Mouse (Mus musculus) myocyte (in vitro differentiated cells): Measurements from ENCODE around the gene Synpo2. TPM values are rescaled to one million over a fixed set of nuclear protein-coding genes. Genes with fewer than 3 reads are reported as not detected.

Experiments used
- H3K27me3 ChIP-seq: one replicate; pipeline ENCODE4 v1.6.1; 2011; ENCODE audit not compliant: control insufficient read depth, insufficient read depth, insufficient read length
- H3K36me3 ChIP-seq: one replicate; pipeline ENCODE4 v1.6.1; 2011; ENCODE audit not compliant: control insufficient read depth, insufficient read depth
- H3K4me2 ChIP-seq: one replicate; pipeline ENCODE4 v1.6.1; 2011; ENCODE audit warnings: low read depth, control low read depth
- H3K4me3 ChIP-seq: one replicate; pipeline ENCODE4 v1.5.1; 2011; ENCODE audit warnings: mild to moderate bottlenecking, control low read depth, moderate library complexity
- H3K79me2 ChIP-seq: one replicate; pipeline ENCODE4 v1.6.1; 2011; ENCODE audit not compliant: control insufficient read depth, insufficient read depth
- H3ac ChIP-seq: one replicate; pipeline ENCODE4 v1.6.1; 2011; ENCODE audit not compliant: control insufficient read depth, insufficient read length
- CEBPB ChIP-seq: IDR thresholded peaks from 2 replicates; pipeline ENCODE4 v1.6.1; 2011; ENCODE audit warnings: mild to moderate bottlenecking, moderate library complexity; ENCODE audit not compliant: poor library complexity, insufficient read depth, severe bottlenecking
- E2F4 ChIP-seq: IDR thresholded peaks from one replicate; pipeline ENCODE4 v1.6.1; 2011; ENCODE audit warnings: mild to moderate bottlenecking, control low read depth, moderate library complexity; ENCODE audit not compliant: insufficient read depth
- MAX ChIP-seq: IDR thresholded peaks from one replicate; pipeline ENCODE4 v1.6.1; 2011; ENCODE audit warnings: low read depth, mild to moderate bottlenecking, control low read depth
- MYOD1 ChIP-seq, 3 experiments: IDR thresholded peaks; one replicate each; pipeline ENCODE4 v1.6.1; 2011; ENCODE audit warnings: control low read depth in 2 of 3, low read depth in 2 of 3, mild to moderate bottlenecking in 2 of 3, moderate library complexity in 1 of 3; ENCODE audit not compliant: insufficient read length in 2 of 3, control insufficient read depth in 1 of 3
- MYOG ChIP-seq, 3 experiments: IDR thresholded peaks; one replicate each; pipeline ENCODE4 v1.6.1; 2011; ENCODE audit warnings: control low read depth in 2 of 3, low read depth in 2 of 3, mild to moderate bottlenecking in 2 of 3; ENCODE audit not compliant: insufficient read length in 2 of 3, control insufficient read depth in 1 of 3, insufficient read depth in 1 of 3
- POLR2A ChIP-seq: IDR thresholded peaks from one replicate; pipeline ENCODE4 v1.6.1; 2011; ENCODE audit warnings: low read depth, mild to moderate bottlenecking, control low read depth, moderate library complexity; ENCODE audit not compliant: insufficient read length
- POLR2AphosphoS2 ChIP-seq: IDR thresholded peaks from one replicate; pipeline ENCODE4 v1.6.1; 2011; ENCODE audit warnings: low read depth, control low read depth; ENCODE audit not compliant: insufficient read length
- REST ChIP-seq: IDR thresholded peaks from one replicate; pipeline ENCODE4 v1.6.1; 2011; ENCODE audit warnings: mild to moderate bottlenecking, control low read depth, moderate library complexity; ENCODE audit not compliant: insufficient read depth, insufficient read length
- SRF ChIP-seq: IDR thresholded peaks from one replicate; pipeline ENCODE4 v1.6.1; 2011; ENCODE audit warnings: low read depth; ENCODE audit not compliant: control insufficient read depth, insufficient read length
- TCF12 ChIP-seq: IDR thresholded peaks from one replicate; pipeline ENCODE4 v1.6.1; 2011; ENCODE audit warnings: mild to moderate bottlenecking, control low read depth; ENCODE audit not compliant: poor library complexity, insufficient read depth, severe bottlenecking
- TCF3 ChIP-seq: IDR thresholded peaks from one replicate; pipeline ENCODE4 v1.6.1; 2011; ENCODE audit warnings: low read depth, control low read depth; ENCODE audit not compliant: insufficient read length
- USF1 ChIP-seq: IDR thresholded peaks from one replicate; pipeline ENCODE4 v1.6.1; 2011; ENCODE audit warnings: low read depth, mild to moderate bottlenecking, control low read depth, moderate library complexity
- polyA plus RNA-seq: library from polyadenylated mRNA; unstranded; fragments of >200 nt; fragmentation: generic; extraction: Trizol; gene quantifications from one replicate; pipeline ENCODE4 v1.2.1, GENCODE M21; 2012; ENCODE audit warnings: missing spikeins

Synpo2 gene
- polyA plus RNA-seq, 1 experiment: 24.4 TPM

DNA sequence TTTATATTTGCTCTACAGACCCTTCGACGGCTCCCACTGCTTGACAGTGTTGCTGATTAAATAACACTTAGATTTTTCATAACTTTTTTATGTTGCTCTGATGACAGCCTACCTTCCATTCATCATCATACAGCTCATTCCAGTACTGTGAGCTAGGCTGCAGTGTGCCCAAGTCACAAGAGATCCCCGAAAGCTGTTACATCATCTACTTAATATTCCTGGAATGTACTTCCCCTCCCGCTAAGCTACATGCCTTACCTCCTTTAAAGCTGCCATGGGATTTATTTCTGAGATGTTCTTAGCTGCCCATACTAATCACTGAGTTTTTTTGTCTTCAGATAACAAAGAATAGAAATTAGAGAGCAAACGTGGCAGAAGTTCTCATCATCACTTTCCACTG is 181.8 kb downstream of the Synpo2 start:
- Histone ChIP-seq H3K4me3 (no peak overlapping the region), H3K27me3 (no peaks in the 10 kb centered on the region), H3K79me2 (no peaks in the 10 kb centered on the region), H3ac (no peak overlapping the region), H3K36me3 (no peaks in the 10 kb centered on the region), H3K4me2 (peak overlapping the region; percentile 72)
- TF ChIP-seq CEBPB (0 out of 2 replicates have a peak, but pooled peaks have one; percentile 26), USF1 (no peak)

DNA sequence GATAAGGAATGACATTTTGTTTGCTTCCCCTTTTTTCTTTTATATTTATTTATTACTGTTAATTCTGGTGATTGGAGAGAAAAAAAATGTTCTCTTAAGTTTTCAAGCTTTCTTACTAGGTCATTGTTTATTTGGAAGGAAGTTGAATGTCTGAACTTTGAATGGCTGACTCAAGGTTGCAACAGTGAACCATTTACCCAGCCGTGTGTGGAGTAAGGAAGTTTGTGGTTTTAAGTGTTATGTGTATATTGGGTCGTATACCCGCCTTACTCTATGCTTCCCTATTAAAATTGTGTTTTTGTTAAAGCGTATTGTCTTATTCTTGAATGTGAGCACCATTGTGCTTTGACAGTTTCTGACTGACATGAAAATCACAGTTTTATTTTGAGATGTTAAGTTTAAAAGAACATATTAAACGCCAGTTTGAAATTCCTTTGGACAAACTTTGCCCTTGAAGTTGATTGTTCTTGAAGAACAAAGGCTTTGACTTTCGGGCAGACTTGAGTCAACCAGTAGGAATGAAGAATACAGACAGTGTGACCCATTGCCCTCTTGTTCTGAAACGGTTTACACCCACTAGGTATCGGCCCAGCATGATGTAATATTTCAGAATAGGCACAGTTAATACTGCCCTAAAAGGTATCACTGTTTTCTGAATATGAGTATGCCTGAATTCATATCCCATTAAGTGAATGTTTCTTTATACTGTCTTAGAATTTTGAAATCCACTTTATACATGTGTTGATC is 182.6 kb downstream of the Synpo2 start:
- Histone ChIP-seq H3K27me3 (no peaks in the 10 kb centered on the region), H3K4me2 (peak overlapping the region; percentile 72), H3K79me2 (no peaks in the 10 kb centered on the region), H3K4me3 (no peak overlapping the region), H3ac (no peak overlapping the region), H3K36me3 (no peaks in the 10 kb centered on the region)
- TF ChIP-seq CEBPB (peak; percentile 55; the same call in 1 of the 2 replicates), SRF (no peak)

DNA sequence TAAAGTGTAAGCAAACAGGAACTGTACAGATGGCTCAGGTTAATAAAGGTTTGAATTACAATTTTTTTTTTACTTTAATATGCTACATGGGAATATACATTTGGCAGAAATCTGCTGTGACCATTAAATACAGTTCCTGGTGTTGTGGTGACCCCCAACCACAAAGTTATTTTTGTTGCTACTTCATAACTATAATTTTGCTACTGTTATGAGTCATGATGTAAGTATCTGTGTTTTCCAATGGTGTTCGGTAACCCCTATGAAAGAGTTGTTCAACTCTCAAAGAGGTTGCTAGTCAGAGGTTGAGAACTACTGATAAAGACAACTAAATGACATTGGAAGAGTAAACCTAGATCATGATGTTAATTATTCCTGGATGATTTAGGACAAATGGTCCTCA is 193.6 kb downstream of the Synpo2 start:
- TF ChIP-seq CEBPB (no peak), TCF12 (no peak), POLR2A (no peak), USF1 (no peak), MAX (no peak), E2F4 (no peak), POLR2AphosphoS2 (no peak), MYOD1 (IDR thresholded peaks at IDR 0.05; ENCODE audit: control insufficient read depth in 1 of 3, insufficient read length in 2 of 3, low read depth in 2 of 3) (no peak), MYOG (IDR thresholded peaks at IDR 0.05; ENCODE audit: control insufficient read depth in 1 of 3, insufficient read depth in 1 of 3, insufficient read length in 2 of 3, low read depth in 2 of 3) (no peak), SRF (no peak), TCF3 (no peak), REST (no peak)
- no peak overlapping the region for H3ac ChIP-seq
- no peaks in the 10 kb centered on the region for H3K36me3 ChIP-seq

DNA sequence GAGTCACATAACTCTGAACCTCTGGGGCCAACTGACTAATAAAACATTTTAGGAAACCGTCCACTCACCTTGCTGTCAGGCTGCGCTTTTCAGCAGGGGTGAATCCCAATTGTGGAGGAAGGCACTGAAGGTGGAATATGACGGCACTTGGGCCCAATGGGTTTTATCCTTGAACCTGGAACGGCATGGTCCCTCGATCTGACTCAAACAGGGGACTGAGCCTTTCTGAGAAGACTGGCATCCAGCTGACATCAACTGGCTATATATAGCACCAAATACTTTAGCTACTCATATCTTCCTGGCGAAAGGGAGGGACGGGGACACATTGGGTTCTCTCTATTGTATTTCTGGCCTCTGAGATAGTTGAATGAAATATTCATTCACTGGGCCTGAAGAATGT is 201.2 kb downstream of the Synpo2 start, which contains the start of gene Myoz2:
TSS of gene Myoz2 (minus strand) at position 264 of the 400 bp plus-strand sequence.
- Histone ChIP-seq H3K79me2 (no peaks in the 10 kb centered on the region), H3K36me3 (no peaks in the 10 kb centered on the region), H3K27me3 (no peaks in the 10 kb centered on the region), H3K4me2 (peak within 1 kb of the TSS; percentile 63), H3ac (no peak within 1 kb of the TSS), H3K4me3 (peak within 1 kb of the TSS; percentile 18)
- TF ChIP-seq REST: no peak
- peak; percentile 23 for TF ChIP-seq POLR2A
- TF ChIP-seq POLR2AphosphoS2: no peak
- TF ChIP-seq MYOD1 (IDR thresholded peaks at IDR 0.05; ENCODE audit: control insufficient read depth in 1 of 3, insufficient read length in 2 of 3, low read depth in 2 of 3): no peak
- no peak for TF ChIP-seq SRF
- no peak for TF ChIP-seq MAX
- no peak for TF ChIP-seq TCF3
- no peak for TF ChIP-seq CEBPB
- no peak for TF ChIP-seq E2F4

More for the DNA sequence above, 193.6 kb downstream of the Synpo2 start:
- H3K4me3 ChIP-seq: no peak overlapping the region
- H3K4me2 ChIP-seq: peak overlapping the region; percentile 43
- no peaks in the 10 kb centered on the region for H3K27me3 ChIP-seq
- H3K79me2 ChIP-seq: no peaks in the 10 kb centered on the region

DNA sequence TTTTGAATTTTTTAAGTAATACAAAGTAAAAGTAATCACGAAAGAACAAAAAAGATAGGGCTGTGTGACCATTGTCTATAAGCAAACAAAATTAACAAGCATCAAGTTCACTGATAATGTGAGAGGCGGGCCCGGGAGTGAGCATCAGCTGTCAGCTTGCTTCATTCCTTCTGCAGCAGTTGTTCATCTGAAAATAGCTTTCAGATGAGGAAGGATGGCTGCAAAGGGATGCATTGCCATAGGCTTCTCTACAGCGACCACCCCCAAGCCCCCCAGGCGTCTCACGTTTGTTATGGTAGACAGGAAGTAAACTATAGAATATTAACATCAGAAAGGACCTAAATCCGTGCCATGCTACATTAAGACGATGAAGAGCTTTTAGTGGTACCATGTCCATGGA is 202.1 kb downstream of the Synpo2 start:
- H3K4me2 ChIP-seq: peak overlapping the region; percentile 63
- peak; percentile 13 to 85 (median 77) for TF ChIP-seq MYOD1 (IDR thresholded peaks at IDR 0.05; ENCODE audit: control insufficient read depth in 1 of 3, insufficient read length in 2 of 3, low read depth in 2 of 3)
- TF ChIP-seq E2F4: no peak
- peak in 2 of 3 experiments; percentile 75 to 78 for TF ChIP-seq MYOG (IDR thresholded peaks at IDR 0.05; ENCODE audit: control insufficient read depth in 1 of 3, insufficient read depth in 1 of 3, insufficient read length in 2 of 3, low read depth in 2 of 3)
- H3K79me2 ChIP-seq: no peaks in the 10 kb centered on the region
- no peaks in the 10 kb centered on the region for H3K36me3 ChIP-seq
- H3K27me3 ChIP-seq: no peaks in the 10 kb centered on the region
- H3ac ChIP-seq: no peak overlapping the region
- H3K4me3 ChIP-seq: peak overlapping the region; percentile 18

Other genes with a start within 250 kb of the Synpo2 start
- 134 TPM for gene Myoz2, start 201.1 kb downstream of the Synpo2 start, polyA plus RNA-seq
- 36.8 TPM for gene Sec24d, start 31.3 kb upstream of the Synpo2 start, polyA plus RNA-seq
- gene Mettl14, start 150.0 kb upstream of the Synpo2 start, polyA plus RNA-seq: 5.2 TPM
- gene Prss12, start 210.8 kb upstream of the Synpo2 start, polyA plus RNA-seq: 1.2 TPM